7 mouse cellular contexts compared by ENCODE assay signal in the genomic region with DNA sequence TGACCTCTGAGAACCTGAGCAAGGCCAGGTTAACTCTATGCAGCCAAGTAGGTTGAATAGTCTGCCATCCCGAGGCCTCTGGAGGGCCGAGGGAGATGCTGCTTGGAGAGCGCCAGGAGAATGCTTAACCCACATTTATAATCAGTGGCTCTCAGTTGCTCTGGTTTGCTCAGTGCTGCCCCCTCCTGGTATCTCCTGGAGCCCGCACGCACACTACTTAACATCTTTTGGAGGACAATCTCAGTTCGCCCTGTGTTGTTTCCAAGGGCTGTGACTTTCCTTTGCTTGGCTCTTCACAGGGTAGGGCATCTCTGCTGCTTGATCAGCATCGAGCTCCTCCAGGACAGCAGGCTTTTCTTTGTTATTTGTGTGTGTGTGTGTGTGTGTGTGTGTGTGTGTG. TPM values are rescaled to one million over a fixed set of nuclear protein-coding genes. Genes with fewer than 3 reads are reported as not detected.
DNase-seq lines count a peak whose midpoint lies in the region; ATAC-seq and TF ChIP-seq lines count a peak whose summit lies in the region.

No protein-coding gene starts in this region.

- 0 out of 2 replicates have a peak, but pooled peaks have one; percentile 12 for ATAC-seq in kidney, postnatal 0 days (replicated peaks; ENCODE audit: low FRiP score, low read depth)
- 0 out of 2 replicates have a peak, but pooled peaks have one; percentile 14 for ATAC-seq in forebrain, embryonic 14.5 days
- ATAC-seq in midbrain, postnatal 0 days (ENCODE audit: low FRiP score) = 0 out of 2 replicates have a peak, but pooled peaks have one; percentile 20

- no peak overlapping the region for H3K4me2 ChIP-seq in kidney, postnatal 0 days (ENCODE audit: low read length)
- H3K4me2 ChIP-seq in forebrain, embryonic 14.5 days (ENCODE audit: low read length) = no peak overlapping the region
- H3K4me2 ChIP-seq in midbrain, postnatal 0 days (ENCODE audit: low read depth, low read length, poor library complexity, severe bottlenecking) = no peak overlapping the region

- H3K27me3 ChIP-seq in kidney, postnatal 0 days (ENCODE audit: insufficient read depth, low read length) = no peaks in the 10 kb centered on the region
- no peaks in the 10 kb centered on the region for H3K27me3 ChIP-seq in forebrain, embryonic 14.5 days (replicated peaks; ENCODE audit: control insufficient read depth, insufficient read depth, low read length)
- H3K27me3 ChIP-seq in midbrain, postnatal 0 days (ENCODE audit: insufficient read depth, low read length) = no peaks in the 10 kb centered on the region

- peak; percentile 53 for DNase-seq in kidney, postnatal 0 days (ENCODE audit: low spot score)
- DNase-seq in kidney, postnatal 14 days = no peak
- peak; percentile 25 to 35 for DNase-seq in B cell, adult 2 months
- peak; percentile 73 for DNase-seq in ES-E14 (ENCODE audit: low read depth, low spot score)
- DNase-seq in forebrain, embryonic 14.5 days (ENCODE audit: low spot score) = peak; percentile 19
- DNase-seq in midbrain, postnatal 0 days (ENCODE audit: low spot score) = no peak
- DNase-seq in ovary, postnatal 36 days (ENCODE audit: low spot score) = no peak

- in situ Hi-C loops in ES-E14 (cut with MboI; ENCODE audit: low sequenced_read_pairs in 2 of 2, unreplicated experiment in 2 of 2) = no loop called here

- H3K36me3 ChIP-seq in kidney, postnatal 0 days (ENCODE audit: insufficient read depth, low read length) = no peaks in the 10 kb centered on the region
- H3K36me3 ChIP-seq in ES-E14 (ENCODE audit: control insufficient read depth, insufficient read depth, low read length, poor library complexity, severe bottlenecking) = no peaks in the 10 kb centered on the region
- H3K36me3 ChIP-seq in forebrain, embryonic 14.5 days (ENCODE audit: control insufficient read depth, insufficient read depth, low read length) = no peaks in the 10 kb centered on the region
- no peaks in the 10 kb centered on the region for H3K36me3 ChIP-seq in midbrain, postnatal 0 days (ENCODE audit: insufficient read depth, low read length)

- no peak overlapping the region for H3K27ac ChIP-seq in kidney, postnatal 0 days
- H3K27ac ChIP-seq in ES-E14 (ENCODE audit: insufficient read depth, low read depth, low read length, poor library complexity, severe bottlenecking) = no peak overlapping the region
- H3K27ac ChIP-seq in forebrain, embryonic 14.5 days (ENCODE audit: low read depth, low read length) = no peak overlapping the region
- H3K27ac ChIP-seq in midbrain, postnatal 0 days (ENCODE audit: low read depth, low read length) = no peak overlapping the region

- no peaks in the 10 kb centered on the region for H3K4me1 ChIP-seq in kidney, postnatal 0 days (replicated peaks; ENCODE audit: insufficient read depth, low read length)
- no peaks in the 10 kb centered on the region for H3K4me1 ChIP-seq in ES-E14 (ENCODE audit: control insufficient read depth in 2 of 2, insufficient read depth in 2 of 2, low read length in 2 of 2, poor library complexity in 1 of 2)
- no peaks in the 10 kb centered on the region for H3K4me1 ChIP-seq in forebrain, embryonic 14.5 days (ENCODE audit: control insufficient read depth, insufficient read depth, low read length)
- no peaks in the 10 kb centered on the region for H3K4me1 ChIP-seq in midbrain, postnatal 0 days (ENCODE audit: insufficient read depth, low read length)

- no peak overlapping the region for H3K4me3 ChIP-seq in kidney, postnatal 0 days (replicated peaks; ENCODE audit: low read depth, low read length)
- peak overlapping the region; percentile 26 to 57; a peak in 1 of 4 replicates for H3K4me3 ChIP-seq in ES-E14 (ENCODE audit: insufficient read depth in 1 of 2, low read depth in 1 of 2, low read length in 2 of 2, poor library complexity in 1 of 2, severe bottlenecking in 1 of 2)
- H3K4me3 ChIP-seq in forebrain, embryonic 14.5 days (ENCODE audit: low read depth, low read length) = no peak overlapping the region
- H3K4me3 ChIP-seq in midbrain, postnatal 0 days (ENCODE audit: low read depth, low read length) = no peak overlapping the region

- no peak overlapping the region for H3K9ac ChIP-seq in kidney, postnatal 0 days (ENCODE audit: low read depth, low read length)
- no peak overlapping the region for H3K9ac ChIP-seq in ES-E14 (ENCODE audit: insufficient read depth, low read depth, low read length, poor library complexity, severe bottlenecking)
- H3K9ac ChIP-seq in forebrain, embryonic 14.5 days (ENCODE audit: low read length) = no peak overlapping the region
- no peak overlapping the region for H3K9ac ChIP-seq in midbrain, postnatal 0 days (replicated peaks; ENCODE audit: low read length, poor library complexity, severe bottlenecking)

- no peaks in the 10 kb centered on the region for H3K9me3 ChIP-seq in kidney, postnatal 0 days (replicated peaks; ENCODE audit: low read length)
- no peaks in the 10 kb centered on the region for H3K9me3 ChIP-seq in ES-E14 (ENCODE audit: control insufficient read depth, insufficient read depth, low read depth, low read length)
- no peaks in the 10 kb centered on the region for H3K9me3 ChIP-seq in forebrain, embryonic 14.5 days (replicated peaks; ENCODE audit: control insufficient read depth, low read length)
- no peaks in the 10 kb centered on the region for H3K9me3 ChIP-seq in midbrain, postnatal 0 days (ENCODE audit: low read length)

- WGBS in kidney, postnatal 0 days = 82% methylated on average over 7 of the region's 7 CpGs
- WGBS in forebrain, embryonic 14.5 days = 68% methylated on average over 7 of the region's 7 CpGs
- WGBS in midbrain, postnatal 0 days = 60% methylated on average over 7 of the region's 7 CpGs

- TF ChIP-seq CTCF in kidney, postnatal 0 days (IDR thresholded peaks at IDR 0.05; ENCODE audit: low read depth) = peak; percentile 72
- TF ChIP-seq CTCF in midbrain, postnatal 0 days (IDR thresholded peaks at IDR 0.05) = peak; percentile 70

TF ChIP-seq in ES-E14, 5 proteins besides CTCF, POLR2A, EP300 and RAD21:
- TF ChIP-seq HCFC1 (IDR thresholded peaks at IDR 0.05; ENCODE audit: borderline replicate concordance, insufficient read depth, low read length) = no peak
- TF ChIP-seq ZNF384 (IDR thresholded peaks at IDR 0.05; ENCODE audit: low read depth, low read length) = no peak
- peak; percentile 69 for TF ChIP-seq ZC3H11A (IDR thresholded peaks at IDR 0.05; ENCODE audit: borderline replicate concordance, low read depth, low read length)

RNA-seq across cellular contexts. Expression of gene Ltbp1, which starts 12.1 kb away (rescaled TPM):
- polyA plus RNA-seq in kidney, postnatal 0 days (2015; fragmentation: Nextera tagmentation; extraction: Ambion mirVana) = 29.7 and 30.2 TPM in 2 replicates
- total RNA-seq in ES-E14 (2012; rRNA removed) = 21.2 and 25.2 TPM in 2 replicates
- 4.2 and 4.5 TPM in 2 replicates for polyA plus RNA-seq in forebrain, embryonic 14.5 days (2014; fragmentation: Nextera tagmentation; extraction: Ambion mirVana)
- total RNA-seq in midbrain, postnatal 0 days (2014; rRNA removed) = 2.3 and 3.0 TPM in 2 replicates
- 0.89 and 1.0 TPM in 2 replicates for polyA plus RNA-seq in midbrain, postnatal 0 days (2015; fragmentation: Nextera tagmentation; extraction: Ambion mirVana)

Comparison
In these comparisons a context has a peak if more than half of its experiments do, and no peak if none do; other contexts are left out.
1. DNase-seq: peak in kidney, postnatal 0 days (single experiment), B cell, adult 2 months (2 of 2), ES-E14 (single experiment) and forebrain, embryonic 14.5 days (single experiment); none in kidney, postnatal 14 days (single experiment), midbrain, postnatal 0 days (single experiment) and ovary, postnatal 36 days (single experiment).
2. H3K4me3 ChIP-seq: peak in ES-E14 (2 of 2); none in kidney, postnatal 0 days (single experiment), forebrain, embryonic 14.5 days (single experiment) and midbrain, postnatal 0 days (single experiment).
3. Peak in every context shown above with its lines, with median percentiles within 50 percentile points of each other: ATAC-seq.